Mouse (Mus musculus) 3T3-L1 (cell line): ENCODE measurements around the gene Ddx55.

Experiments used
- DNase-seq: peaks from one replicate; pipeline ENCODE4 v3.0.0-alpha.2; 2015; ENCODE audit warnings: low read depth, low spot score

The Ddx55 gene

DNA sequence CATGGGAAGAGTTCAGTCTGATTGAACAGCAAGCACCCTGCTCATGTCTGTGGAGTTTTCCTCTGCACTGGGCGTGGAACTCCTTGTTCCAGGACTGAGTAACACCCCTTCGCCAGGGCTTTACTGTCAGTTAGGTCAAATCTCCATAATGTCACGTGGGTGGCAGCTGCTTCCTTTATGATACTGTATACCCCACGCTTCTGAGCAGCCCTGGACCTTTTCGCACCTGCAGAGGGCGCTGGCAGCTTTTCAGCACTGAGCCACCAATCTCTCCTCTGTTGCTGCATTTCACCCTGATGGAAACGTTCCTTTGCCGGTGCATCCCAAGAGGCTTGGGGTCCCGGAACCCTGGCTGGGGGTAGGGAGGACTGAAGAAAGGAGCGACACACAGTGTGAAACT is 58.3 kb downstream of the Ddx55 start:
- DNase-seq: no peak

DNA sequence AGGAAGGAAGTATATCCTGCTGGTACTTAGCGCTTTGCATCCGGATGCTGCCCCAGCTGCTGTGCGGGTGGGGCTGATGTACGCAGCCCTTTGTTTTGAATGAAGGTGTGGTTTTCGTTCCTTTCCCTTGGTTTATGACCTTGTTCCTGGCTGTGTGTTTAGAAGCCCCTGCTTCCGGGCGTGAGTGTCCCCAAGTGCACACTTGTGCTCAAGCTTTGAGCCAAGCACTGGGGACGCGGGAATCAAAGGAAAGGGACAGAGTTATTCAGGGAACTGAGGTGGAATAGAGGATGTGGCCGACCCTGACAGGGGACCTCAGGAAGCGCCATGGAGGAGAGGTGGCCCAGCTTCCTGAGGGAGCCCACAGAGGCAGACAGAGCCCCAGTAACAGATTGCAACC is 62.0 kb downstream of the Ddx55 start:
- no peak for DNase-seq

DNA sequence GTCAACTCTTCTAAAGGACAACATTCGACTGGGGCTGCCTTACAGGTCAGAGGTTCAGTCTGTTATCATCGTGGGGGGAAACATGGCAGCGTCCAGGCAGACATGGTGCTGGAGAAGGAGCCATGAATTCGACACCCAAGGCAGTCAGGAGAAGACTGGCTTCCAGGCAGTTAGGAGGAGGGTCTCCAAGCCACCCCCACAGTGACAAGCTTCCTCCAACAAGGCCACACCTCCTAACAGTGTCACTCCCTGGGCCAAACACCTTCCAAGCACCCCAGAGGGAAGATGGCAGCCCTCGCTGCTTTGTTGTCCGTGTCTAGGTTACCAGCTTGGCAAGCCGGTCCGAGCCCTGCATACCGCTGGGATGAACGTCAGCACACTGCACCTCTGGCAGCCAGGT is 66.0 kb downstream of the Ddx55 start:
- DNase-seq: no peak
